Mouse (Mus musculus) adrenal gland, adult 8-10 months (tissue): ENCODE measurements around the gene Mical1. TPM values are rescaled to one million over a fixed set of nuclear protein-coding genes. Genes with fewer than 3 reads are reported as not detected.

Experiments used
- DNase-seq: peaks from one replicate; pipeline ENCODE4 v3.0.0; 2022
- total RNA-seq, 4 experiments: library from RNA; stranded (reverse); gene quantifications; 2 replicates each; pipeline ENCODE4 v1.2.4; 2022

Gene Mical1
- total RNA-seq, 4 experiments from 2014 or later: 8.5 to 22.8 (median 13.3) TPM

DNA sequence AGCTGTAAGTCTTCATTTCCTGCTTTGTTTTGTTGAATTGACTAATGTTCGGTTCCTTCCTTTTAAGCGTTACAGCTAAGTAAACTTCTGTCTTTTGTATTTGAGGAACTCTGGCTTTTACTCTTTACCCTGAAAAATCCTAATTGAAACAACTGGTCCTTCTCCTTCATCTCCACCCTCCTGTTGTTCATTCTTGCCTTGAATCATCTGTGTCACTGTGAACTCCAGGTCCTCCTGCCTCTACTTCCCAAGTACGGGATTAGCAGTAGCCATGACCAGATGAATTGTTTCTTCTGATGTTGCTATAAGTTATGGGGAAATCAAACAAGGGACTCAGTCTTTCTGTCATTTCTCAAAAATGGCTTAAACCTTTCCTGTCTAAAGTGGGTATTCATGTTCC is 47.3 kb downstream of the Mical1 start:
- DNase-seq: no peak

- DNase-seq: no peak
Observed at GRCm38 (mm10) chr10:41525696-41526095, 49.6 kb downstream of the Mical1 start.

DNA sequence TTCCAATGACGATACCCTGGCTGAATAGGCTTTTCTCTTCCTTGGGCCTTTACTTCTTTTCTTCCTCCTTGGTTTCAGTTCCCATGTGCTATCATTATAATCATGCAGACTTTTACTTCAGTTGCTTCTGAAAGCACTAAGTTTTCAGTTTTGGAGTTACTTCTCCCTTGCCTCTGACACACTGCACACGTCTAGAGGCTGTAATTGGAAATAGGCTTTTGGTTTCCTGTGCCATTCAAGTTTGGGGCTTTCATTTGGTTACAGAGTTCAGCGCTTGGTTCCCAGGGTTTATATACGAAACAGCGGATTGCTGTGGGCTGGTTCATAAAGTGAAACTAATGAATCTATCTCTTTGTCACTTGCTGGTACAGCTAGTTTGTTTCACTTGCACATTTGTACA is 53.9 kb downstream of the Mical1 start:
- DNase-seq: no peak

GRCm38 (mm10) chr10:41535991-41536390 is 59.9 kb downstream of the Mical1 start:
- no peak for DNase-seq

Other genes starting within 250 kb of the Mical1 start
- 10 to 100 TPM; 23.1 to 25.6 (median 24.1) TPM for gene Fig4, start 173.1 kb upstream of the Mical1 start, total RNA-seq
- gene Ak9, start 172.3 kb upstream of the Mical1 start, total RNA-seq: under 1 TPM in 2 of 4 experiments, not detected in 2; 0.05 to 0.14 TPM
- gene Zbtb24, start 25.9 kb upstream of the Mical1 start, total RNA-seq: 10 to 100 TPM; 17.3 to 32.5 (median 26.0) TPM
- gene Smpd2, start 14.1 kb downstream of the Mical1 start, total RNA-seq: 10 to 100 TPM; 21.8 to 40.9 (median 32.5) TPM
- 1 to 10 TPM in 2 of 4 experiments, under 1 TPM in 1, not detected in 1; 0.77 to 1.7 (median 1.4) TPM for gene Ppil6, start 14.1 kb downstream of the Mical1 start, total RNA-seq
- gene Cd164, start 43.1 kb downstream of the Mical1 start, total RNA-seq: 100 to 1,000 TPM; 180 to 261 (median 233) TPM
- 1 to 10 TPM in 1 of 4 experiments, under 1 TPM in 3; 0.35 to 1.4 (median 0.58) TPM for gene Ccdc162, start 240.3 kb downstream of the Mical1 start, total RNA-seq